38 mouse cellular contexts compared by ENCODE assay signal in genomic region chr2:104722021-104722420, GRCm38 (mm10). TPM values are rescaled to one million over a fixed set of nuclear protein-coding genes. Genes with fewer than 3 reads are reported as not detected.
"Had no signal": no experiment of that assay in that cellular context is flagged by ENCODE, and none has a peak within 500 bp of the region (broad histone marks: within the 10 kb centered on the region; RNA-seq: fewer than 3 reads in every experiment).

No protein-coding gene starts in this region.

- DNase-seq: cerebellum, adult 9-10 months; cerebellum, adult 9-11 months; cerebellum, postnatal 10 days; cerebellum, postnatal 14 days; cerebellum, postnatal 25 days; cerebellum, postnatal 36 days; embryo, embryonic 11 days; forebrain, postnatal 0 days; gastrocnemius, adult 2 months; gastrocnemius, postnatal 10 days; gastrocnemius, postnatal 14 days; gastrocnemius, postnatal 25 days; gastrocnemius, postnatal 36 days; heart, adult 18-20 months; heart, adult 2 months had no signal

- H3K4me2 ChIP-seq: embryonic facial prominence, embryonic 12.5 days; embryonic facial prominence, embryonic 13.5 days; embryonic facial prominence, embryonic 15.5 days; forebrain, embryonic 12.5 days; forebrain, embryonic 13.5 days; forebrain, embryonic 15.5 days had no signal

- ATAC-seq: forebrain, embryonic 13.5 days; forebrain, embryonic 14.5 days; forebrain, embryonic 15.5 days; forebrain, embryonic 16.5 days; forebrain, postnatal 0 days had no signal

- H3K4me1 ChIP-seq: embryonic facial prominence, embryonic 10.5 days; embryonic facial prominence, embryonic 12.5 days; embryonic facial prominence, embryonic 13.5 days; embryonic facial prominence, embryonic 15.5 days; forebrain, embryonic 10.5 days; forebrain, embryonic 12.5 days; forebrain, embryonic 13.5 days; forebrain, embryonic 15.5 days; heart, embryonic 10.5 days had no signal

- H3K36me3 ChIP-seq: embryonic facial prominence, embryonic 10.5 days; embryonic facial prominence, embryonic 12.5 days; embryonic facial prominence, embryonic 13.5 days; embryonic facial prominence, embryonic 15.5 days; forebrain, embryonic 10.5 days; forebrain, embryonic 12.5 days; forebrain, embryonic 15.5 days; heart, embryonic 10.5 days had no signal

- H3K27me3 ChIP-seq: embryonic facial prominence, embryonic 12.5 days; embryonic facial prominence, embryonic 13.5 days; embryonic facial prominence, embryonic 15.5 days; forebrain, embryonic 12.5 days; forebrain, embryonic 13.5 days; forebrain, embryonic 15.5 days had no signal

- H3K9ac ChIP-seq: embryonic facial prominence, embryonic 12.5 days; embryonic facial prominence, embryonic 13.5 days; embryonic facial prominence, embryonic 15.5 days; forebrain, embryonic 12.5 days; forebrain, embryonic 13.5 days; forebrain, embryonic 15.5 days; forebrain, postnatal 0 days had no signal

- H3K9me3 ChIP-seq: embryonic facial prominence, embryonic 10.5 days; embryonic facial prominence, embryonic 12.5 days; embryonic facial prominence, embryonic 13.5 days; embryonic facial prominence, embryonic 15.5 days; forebrain, embryonic 10.5 days; forebrain, embryonic 12.5 days; forebrain, embryonic 13.5 days; forebrain, embryonic 15.5 days; heart, embryonic 10.5 days had no signal

- H3K4me3 ChIP-seq: embryonic facial prominence, embryonic 10.5 days; embryonic facial prominence, embryonic 12.5 days; embryonic facial prominence, embryonic 13.5 days; embryonic facial prominence, embryonic 15.5 days; erythroblast, embryonic 14.5 days; forebrain, embryonic 10.5 days; forebrain, embryonic 12.5 days; forebrain, embryonic 13.5 days; forebrain, embryonic 15.5 days; gastrocnemius, adult 2 months; heart, adult 2 months; heart, embryonic 10.5 days had no signal

- H3K27ac ChIP-seq: embryonic facial prominence, embryonic 10.5 days; embryonic facial prominence, embryonic 12.5 days; embryonic facial prominence, embryonic 13.5 days; embryonic facial prominence, embryonic 15.5 days; forebrain, embryonic 10.5 days; forebrain, embryonic 12.5 days; forebrain, embryonic 13.5 days; forebrain, embryonic 15.5 days; gastrocnemius, adult 2 months; heart, adult 2 months; heart, embryonic 10.5 days had no signal

RNA-seq across cellular contexts. Expression of gene Pin1rt1, which starts 5.8 kb away (rescaled TPM):
- total RNA-seq: common myeloid progenitor, adult 5-6 weeks; forebrain, postnatal 0 days; gastrocnemius, adult 18-20 months; gastrocnemius, adult 2 months; gastrocnemius, adult 8-10 months; gastrocnemius, postnatal 10 days; gastrocnemius, postnatal 14 days; gastrocnemius, postnatal 25 days; gastrocnemius, postnatal 36 days; gastrocnemius, postnatal 4 days; granulocyte monocyte progenitor cell, adult 5-6 weeks; heart, adult 18-20 months; heart, adult 2 months; heart, adult 8-10 months had no signal
- polyA plus RNA-seq: cortical plate, adult 2 months; embryonic facial prominence, embryonic 11.5 days; embryonic facial prominence, embryonic 13.5 days; embryonic facial prominence, embryonic 14.5 days; embryonic facial prominence, embryonic 15.5 days; erythroblast, embryonic 14.5 days; forebrain, embryonic 11.5 days; forebrain, embryonic 12.5 days; forebrain, embryonic 13.5 days; forebrain, embryonic 14.5 days; forebrain, postnatal 0 days; frontal cortex, adult 2 months; heart, adult 2 months; heart, embryonic 10.5 days had no signal

RNA-seq across cellular contexts. Expression of gene Depdc7, which starts 20.7 kb away (rescaled TPM):
- polyA plus RNA-seq: erythroblast, embryonic 14.5 days had no signal
